Mouse (Mus musculus) forebrain, embryonic 15.5 days (tissue): ENCODE results near the gene Cdyl. TPM values are rescaled to one million over a fixed set of nuclear protein-coding genes. Genes with fewer than 3 reads are reported as not detected.
"Not testable (repeated sequence)": the region's sequence is repeated elsewhere in the genome, so short reads cannot be mapped to it uniquely, and the experiment has no call there.

Experiments
- ATAC-seq: fragments of 200-750 bp; cut with Nextera tagmentation; replicated peaks from 2 replicates; pipeline ENCODE4 v1.8.0; 2017; ENCODE audit warnings: mild to moderate bottlenecking, moderate TSS enrichment, moderate library complexity
- H3K27ac ChIP-seq: fragments of 300-500 bp; sonication (generic); replicated peaks from 2 replicates; pipeline ENCODE4 v1.5.1; 2015; ENCODE audit warnings: mild to moderate bottlenecking, inconsistent platforms
- H3K27me3 ChIP-seq: fragments of 300-500 bp; sonication (generic); 2 replicates; pipeline ENCODE4 v1.6.1; 2015; ENCODE audit warnings: inconsistent platforms
- H3K36me3 ChIP-seq: fragments of 300-500 bp; sonication (generic); 2 replicates; pipeline ENCODE4 v1.6.1; 2015; ENCODE audit warnings: mild to moderate bottlenecking, inconsistent platforms
- H3K4me1 ChIP-seq: fragments of 300-500 bp; sonication (generic); 2 replicates; pipeline ENCODE4 v1.6.1; 2015; ENCODE audit warnings: inconsistent platforms
- H3K4me2 ChIP-seq: fragments of 300-500 bp; sonication (generic); replicated peaks from 2 replicates; pipeline ENCODE4 v1.6.1; 2015; ENCODE audit warnings: mild to moderate bottlenecking, inconsistent platforms
- H3K4me3 ChIP-seq: fragments of 300-500 bp; sonication (generic); 2 replicates; pipeline ENCODE4 v1.5.1; 2015; ENCODE audit warnings: mild to moderate bottlenecking, inconsistent platforms
- H3K9ac ChIP-seq: fragments of 300-500 bp; sonication (generic); replicated peaks from 2 replicates; pipeline ENCODE4 v1.6.1; 2015; ENCODE audit warnings: mild to moderate bottlenecking, inconsistent platforms
- H3K9me3 ChIP-seq: fragments of 300-500 bp; sonication (generic); 2 replicates; pipeline ENCODE4 v1.6.1; 2016; ENCODE audit warnings: inconsistent platforms
- WGBS: fragments of 180-500 bp; shearing (Covaris S2); methylation state at CpG from one replicate; pipeline ENCODE4 v1.1.7; 2015; ENCODE audit warnings: mixed read lengths; 5-methylcytosine and 5-hydroxymethylcytosine counted together
- polyA plus RNA-seq: library from polyadenylated mRNA; unstranded; fragments of >200 nt; fragmentation: Nextera tagmentation; extraction: Ambion mirVana; gene quantifications from 2 replicates; pipeline ENCODE4 v1.2.1, GENCODE M21; 2015

The Cdyl gene
- polyA plus RNA-seq, 1 experiment from 2014 or later, result 5.2 TPM

DNA sequence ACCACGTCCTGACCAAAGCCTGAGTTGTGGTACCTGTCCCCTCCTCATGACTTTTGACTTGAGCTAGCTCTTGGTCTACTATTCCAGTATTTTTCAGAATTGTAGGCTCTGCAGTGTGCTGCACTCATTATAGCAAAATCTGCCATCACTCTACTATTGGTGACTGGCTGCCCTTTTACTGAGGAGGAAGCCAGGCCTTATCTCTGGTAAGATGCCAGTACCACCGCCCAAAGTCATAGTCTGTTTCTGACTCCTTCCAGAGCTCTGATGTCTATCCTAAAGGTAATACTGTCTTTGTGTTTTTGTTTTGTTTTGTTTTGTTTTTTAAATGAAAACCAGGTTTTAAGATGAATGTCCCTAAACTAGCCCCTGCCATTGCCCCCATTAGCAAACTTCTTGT lies 166.0 kb downstream of the Cdyl start:
- 94% methylated on average over 2 of the region's 2 CpGs for whole genome bisulfite sequencing
- H3K9me3 ChIP-seq, result no peaks in the 10 kb centered on the region
- no peak for ATAC-seq
- H3K9ac ChIP-seq, result no peak overlapping the region
- H3K36me3 ChIP-seq, result no peaks in the 10 kb centered on the region
- peaks cover 9% of the 10 kb centered on the region for H3K4me1 ChIP-seq
- no peaks in the 10 kb centered on the region for H3K27me3 ChIP-seq
- no peak overlapping the region for H3K4me3 ChIP-seq
- H3K4me2 ChIP-seq, result no peak overlapping the region
- H3K27ac ChIP-seq, result no peak overlapping the region

DNA sequence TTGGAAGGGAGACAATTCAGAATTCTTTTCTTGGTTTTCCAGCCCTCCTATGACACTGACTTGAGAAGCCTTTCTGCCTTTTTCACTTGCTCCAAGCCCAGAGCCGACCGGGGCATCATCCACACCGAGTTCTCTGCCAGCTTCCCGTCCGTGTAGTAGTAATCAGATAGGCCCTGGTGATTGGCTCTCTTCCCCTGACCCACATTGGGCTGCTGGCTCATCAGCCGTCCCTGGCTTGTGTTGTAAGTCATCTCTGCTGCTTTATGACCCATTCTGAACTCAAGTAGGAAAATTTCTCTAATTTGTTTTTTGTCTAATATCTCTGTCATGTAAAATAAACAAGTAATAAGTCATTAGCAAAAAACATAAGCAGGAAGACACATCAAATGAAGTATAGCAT lies 173.0 kb downstream of the Cdyl start:
- 72% methylated on average over 6 of the region's 6 CpGs for WGBS
- H3K27ac ChIP-seq, result no peak overlapping the region
- no peak overlapping the region for H3K4me2 ChIP-seq
- H3K36me3 ChIP-seq, result no peaks in the 10 kb centered on the region
- H3K9me3 ChIP-seq, result no peaks in the 10 kb centered on the region
- no peak overlapping the region for H3K9ac ChIP-seq
- H3K27me3 ChIP-seq, result no peaks in the 10 kb centered on the region
- ATAC-seq, result no peak
- no peak overlapping the region for H3K4me3 ChIP-seq
- 0 out of 2 replicates have a peak, but pooled peaks cover 6% of the 10 kb centered on the region for H3K4me1 ChIP-seq

DNA sequence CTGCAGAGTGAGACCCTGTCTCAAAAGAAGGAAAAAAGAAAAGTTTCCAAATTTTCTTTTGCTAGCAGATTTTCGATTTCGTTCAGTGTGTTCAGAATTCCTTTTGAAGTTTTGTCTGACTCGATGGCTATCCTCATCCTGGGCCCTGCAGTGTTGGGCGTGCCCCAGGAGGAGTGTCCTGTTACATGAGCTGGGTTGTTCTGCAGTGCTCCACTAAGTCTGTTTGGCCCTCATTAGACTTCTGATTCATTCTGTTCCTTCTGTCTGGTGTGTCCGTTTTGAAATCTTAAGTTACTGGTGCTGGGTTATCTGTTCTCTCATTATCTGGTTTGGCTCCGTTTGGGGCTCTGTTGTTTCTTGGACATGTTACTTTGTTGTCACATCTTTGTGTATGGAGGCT lies 174.3 kb downstream of the Cdyl start:
- H3K36me3 ChIP-seq, result no peaks in the 10 kb centered on the region
- H3K4me1 ChIP-seq, result 0 out of 2 replicates have a peak, but pooled peaks cover 6% of the 10 kb centered on the region
- no peak for ATAC-seq
- no peak overlapping the region for H3K4me2 ChIP-seq
- WGBS, result 38% methylated on average over 6 of the region's 6 CpGs
- no peak overlapping the region for H3K4me3 ChIP-seq
- H3K27ac ChIP-seq, result no peak overlapping the region
- no peaks in the 10 kb centered on the region for H3K27me3 ChIP-seq
- no peak overlapping the region for H3K9ac ChIP-seq
- H3K9me3 ChIP-seq, result no peaks in the 10 kb centered on the region

GRCm38 (mm10) chr13:35835669-35836068 lies 176.0 kb downstream of the Cdyl start:
- no peak overlapping the region for H3K9ac ChIP-seq
- H3K4me1 ChIP-seq, result 0 out of 2 replicates have a peak, but pooled peaks cover 6% of the 10 kb centered on the region
- no peaks in the 10 kb centered on the region for H3K9me3 ChIP-seq
- whole genome bisulfite sequencing, result 85% methylated on average over 7 of the region's 7 CpGs
- ATAC-seq, result no peak
- H3K27ac ChIP-seq, result no peak overlapping the region
- no peak overlapping the region for H3K4me2 ChIP-seq
- no peak overlapping the region for H3K4me3 ChIP-seq
- H3K27me3 ChIP-seq, result no peaks in the 10 kb centered on the region
- H3K36me3 ChIP-seq, result no peaks in the 10 kb centered on the region

DNA sequence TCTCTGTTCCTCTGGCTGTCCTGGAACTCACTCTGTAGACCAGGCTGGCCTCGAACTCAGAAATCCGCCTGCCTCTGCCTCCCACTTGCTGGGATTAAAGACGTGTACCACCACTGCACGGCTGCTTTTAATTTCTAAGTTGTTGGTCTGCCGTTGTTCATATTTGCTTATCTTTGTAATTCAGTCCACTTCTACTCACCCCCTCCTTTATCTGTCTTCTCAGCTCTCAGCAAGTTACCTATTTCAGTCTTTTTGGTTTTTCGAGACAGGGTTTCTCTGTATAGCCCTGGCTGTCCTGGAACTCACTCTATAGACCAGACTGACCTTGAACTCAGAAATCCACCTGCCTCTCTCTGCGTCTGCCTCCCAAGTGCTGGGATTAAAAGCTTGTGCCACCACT lies 176.9 kb downstream of the Cdyl start:
- not testable (repeated sequence) for H3K36me3 ChIP-seq, H3K4me3 ChIP-seq, H3K9ac ChIP-seq, H3K4me2 ChIP-seq, H3K9me3 ChIP-seq, H3K4me1 ChIP-seq, ATAC-seq, H3K27ac ChIP-seq, H3K27me3 ChIP-seq
- WGBS, result 95% methylated on average over 7 of the region's 7 CpGs

DNA sequence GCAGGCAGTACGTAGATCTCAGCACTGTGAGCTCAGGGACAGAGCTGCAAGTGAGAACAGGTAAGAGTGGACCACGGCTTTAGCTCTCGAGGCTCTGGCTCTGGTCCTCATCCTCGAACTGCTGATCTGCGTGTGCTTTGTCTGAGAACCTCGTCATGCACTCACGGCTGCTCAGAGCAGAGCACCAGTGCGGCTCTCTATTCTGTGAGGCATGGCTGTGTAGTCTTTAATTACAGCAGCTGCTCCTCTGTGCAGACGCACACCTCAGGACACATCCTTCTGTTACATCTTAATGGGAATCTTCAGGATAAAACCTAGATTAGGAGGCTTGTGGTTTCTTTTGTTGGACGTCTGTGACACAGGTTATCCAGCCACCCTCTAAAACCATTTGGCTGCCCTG lies 180.5 kb downstream of the Cdyl start:
- no peak overlapping the region for H3K4me3 ChIP-seq
- ATAC-seq, result no peak
- no peak overlapping the region for H3K27ac ChIP-seq

GRCm38 (mm10) chr13:35843383-35843782 lies 183.8 kb downstream of the Cdyl start:
- H3K27me3 ChIP-seq, result no peaks in the 10 kb centered on the region
- H3K27ac ChIP-seq, result no peak overlapping the region
- H3K9me3 ChIP-seq, result no peaks in the 10 kb centered on the region
- no peak overlapping the region for H3K9ac ChIP-seq
- WGBS, result 64% methylated on average over 7 of the region's 7 CpGs
- H3K36me3 ChIP-seq, result no peaks in the 10 kb centered on the region
- no peaks in the 10 kb centered on the region for H3K4me1 ChIP-seq
- ATAC-seq, result no peak
- no peak overlapping the region for H3K4me3 ChIP-seq
- no peak overlapping the region for H3K4me2 ChIP-seq

More for the DNA sequence above, 180.5 kb downstream of the Cdyl start:
- Histone ChIP-seq H3K9ac (no peak overlapping the region), H3K27me3 (no peaks in the 10 kb centered on the region), H3K4me2 (no peak overlapping the region), H3K9me3 (no peaks in the 10 kb centered on the region), H3K36me3 (no peaks in the 10 kb centered on the region), H3K4me1 (no peaks in the 10 kb centered on the region)
- WGBS, result 76% methylated on average over 10 of the region's 10 CpGs

- H3K9me3 ChIP-seq, result no peaks in the 10 kb centered on the region
- H3K9ac ChIP-seq, result no peak overlapping the region
- 57% methylated on average over 3 of the region's 3 CpGs for WGBS
- no peak overlapping the region for H3K4me2 ChIP-seq
- H3K4me1 ChIP-seq, result no peaks in the 10 kb centered on the region
- no peak overlapping the region for H3K4me3 ChIP-seq
- no peaks in the 10 kb centered on the region for H3K27me3 ChIP-seq
- no peaks in the 10 kb centered on the region for H3K36me3 ChIP-seq
- ATAC-seq, result no peak
- H3K27ac ChIP-seq, result no peak overlapping the region
These were observed 185.7 kb downstream of the Cdyl start for GRCm38 (mm10) chr13:35845306-35845705.

- no peak overlapping the region for H3K4me3 ChIP-seq
- H3K27me3 ChIP-seq, result no peaks in the 10 kb centered on the region
- no peaks in the 10 kb centered on the region for H3K9me3 ChIP-seq
- ATAC-seq, result no peak
- H3K4me1 ChIP-seq, result no peaks in the 10 kb centered on the region
- H3K36me3 ChIP-seq, result no peaks in the 10 kb centered on the region
- no peak overlapping the region for H3K4me2 ChIP-seq
- WGBS, result 72% methylated on average over 3 of the region's 3 CpGs
- H3K9ac ChIP-seq, result no peak overlapping the region
- H3K27ac ChIP-seq, result no peak overlapping the region
These were observed 189.1 kb downstream of the Cdyl start for GRCm38 (mm10) chr13:35848694-35849093.

- H3K27ac ChIP-seq, result no peak overlapping the region
- no peaks in the 10 kb centered on the region for H3K9me3 ChIP-seq
- H3K9ac ChIP-seq, result no peak overlapping the region
- no peak for ATAC-seq
- no peak overlapping the region for H3K4me3 ChIP-seq
- no peak overlapping the region for H3K4me2 ChIP-seq
- no peaks in the 10 kb centered on the region for H3K4me1 ChIP-seq
- no peaks in the 10 kb centered on the region for H3K36me3 ChIP-seq
- no peaks in the 10 kb centered on the region for H3K27me3 ChIP-seq
- WGBS, result 97% methylated on average over 6 of the region's 6 CpGs
These were observed 191.9 kb downstream of the Cdyl start for GRCm38 (mm10) chr13:35851581-35851980.

GRCm38 (mm10) chr13:35852851-35853575 lies 193.4 kb downstream of the Cdyl start:
- Histone ChIP-seq H3K9ac (no peak overlapping the region), H3K27me3 (no peaks in the 10 kb centered on the region), H3K4me1 (no peaks in the 10 kb centered on the region), H3K4me3 (no peak overlapping the region), H3K27ac (no peak overlapping the region), H3K4me2 (no peak overlapping the region), H3K36me3 (no peaks in the 10 kb centered on the region), H3K9me3 (no peaks in the 10 kb centered on the region)
- ATAC-seq, result no peak
- 55% methylated on average over 2 of the region's 2 CpGs for WGBS

GRCm38 (mm10) chr13:35857486-35857885 lies 197.9 kb downstream of the Cdyl start:
- Histone ChIP-seq H3K27me3 (no peaks in the 10 kb centered on the region), H3K4me1 (no peaks in the 10 kb centered on the region), H3K9me3 (no peaks in the 10 kb centered on the region), H3K4me3 (no peak overlapping the region), H3K27ac (no peak overlapping the region), H3K4me2 (no peak overlapping the region), H3K36me3 (no peaks in the 10 kb centered on the region), H3K9ac (no peak overlapping the region)
- 73% methylated on average over 7 of the region's 7 CpGs for WGBS
- no peak for ATAC-seq

GRCm38 (mm10) chr13:35860916-35861315 lies 201.3 kb downstream of the Cdyl start:
- no peaks in the 10 kb centered on the region for H3K9me3 ChIP-seq
- no peak for ATAC-seq
- no peak overlapping the region for H3K4me2 ChIP-seq
- no peak overlapping the region for H3K27ac ChIP-seq
- no peak overlapping the region for H3K9ac ChIP-seq
- H3K4me1 ChIP-seq, result no peaks in the 10 kb centered on the region
- WGBS, result 58% methylated on average over 8 of the region's 8 CpGs
- H3K4me3 ChIP-seq, result no peak overlapping the region
- H3K27me3 ChIP-seq, result no peaks in the 10 kb centered on the region
- H3K36me3 ChIP-seq, result no peaks in the 10 kb centered on the region
